Mouse (Mus musculus) embryonic facial prominence, embryonic 13.5 days (tissue): Measurements from ENCODE around the gene Chrdl1. TPM values are rescaled to one million over a fixed set of nuclear protein-coding genes. Genes with fewer than 3 reads are reported as not detected.

Source experiments
- ATAC-seq: fragments of 200-750 bp; cut with Nextera tagmentation; 2 replicates; pipeline ENCODE4 v1.8.0; 2017; ENCODE audit warnings: low read depth; ENCODE audit not compliant: insufficient number of reproducible peaks, insufficient read depth, low FRiP score, low TSS enrichment
- H3K27ac ChIP-seq: fragments of 300-500 bp; sonication (generic); 2 replicates; pipeline ENCODE4 v1.5.1; 2015; ENCODE audit warnings: moderate library complexity, mild to moderate bottlenecking, inconsistent platforms
- H3K27me3 ChIP-seq: fragments of 300-500 bp; sonication (generic); 2 replicates; pipeline ENCODE4 v1.6.1; 2015; ENCODE audit warnings: mild to moderate bottlenecking, inconsistent platforms
- H3K36me3 ChIP-seq: fragments of 300-500 bp; sonication (generic); 2 replicates; pipeline ENCODE4 v1.6.1; 2015; ENCODE audit warnings: mild to moderate bottlenecking, inconsistent platforms
- H3K4me1 ChIP-seq: fragments of 300-500 bp; sonication (generic); 2 replicates; pipeline ENCODE4 v1.6.1; 2015; ENCODE audit warnings: inconsistent platforms
- H3K4me2 ChIP-seq: fragments of 300-500 bp; sonication (generic); 2 replicates; pipeline ENCODE4 v1.6.1; 2015; ENCODE audit warnings: moderate library complexity, mild to moderate bottlenecking, inconsistent platforms
- H3K4me3 ChIP-seq: fragments of 300-500 bp; sonication (generic); 2 replicates; pipeline ENCODE4 v1.5.1; 2015; ENCODE audit warnings: mild to moderate bottlenecking, inconsistent platforms
- H3K9ac ChIP-seq: fragments of 300-500 bp; sonication (generic); 2 replicates; pipeline ENCODE4 v1.6.1; 2015; ENCODE audit warnings: mild to moderate bottlenecking, inconsistent platforms
- H3K9me3 ChIP-seq: fragments of 300-500 bp; sonication (generic); 2 replicates; pipeline ENCODE4 v1.6.1; 2016; ENCODE audit warnings: inconsistent platforms
- WGBS: fragments of 180-500 bp; shearing (Covaris S2); methylation state at CpG from one replicate; pipeline ENCODE4 v1.1.7; 2015; ENCODE audit warnings: mixed read lengths; 5-methylcytosine and 5-hydroxymethylcytosine counted together
- polyA plus RNA-seq: library from polyadenylated mRNA; unstranded; fragments of >200 nt; fragmentation: Nextera tagmentation; extraction: Ambion mirVana; gene quantifications from 2 replicates; pipeline ENCODE4 v1.2.1, GENCODE M21; 2015

The Chrdl1 gene
- polyA plus RNA-seq, 1 experiment from 2014 or later, result 4.1 TPM

- 77% methylated on average over 3 of the region's 3 CpGs for WGBS
- H3K27me3 ChIP-seq, result peaks cover 12% of the 10 kb centered on the region
Measured at GRCm38 (mm10) chrX:143313166-143313565, 80.9 kb downstream of the Chrdl1 start.

GRCm38 (mm10) chrX:143294726-143295125, 99.3 kb downstream of the Chrdl1 start:
- 88% methylated on average over 2 of the region's 2 CpGs for WGBS
- ATAC-seq, result no peak
- Histone ChIP-seq H3K4me3 (no peak overlapping the region), H3K4me1 (no peaks in the 10 kb centered on the region), H3K4me2 (no peak overlapping the region), H3K36me3 (no peaks in the 10 kb centered on the region), H3K27ac (no peak overlapping the region), H3K9ac (no peak overlapping the region), H3K27me3 (peaks cover 48% of the 10 kb centered on the region), H3K9me3 (no peaks in the 10 kb centered on the region)

More at GRCm38 (mm10) chrX:143313166-143313565, 80.9 kb downstream of the Chrdl1 start:
- H3K4me3 ChIP-seq, result no peak overlapping the region
- no peaks in the 10 kb centered on the region for H3K4me1 ChIP-seq
- H3K4me2 ChIP-seq, result no peak overlapping the region
- no peak for ATAC-seq
- H3K9me3 ChIP-seq, result no peaks in the 10 kb centered on the region
- H3K36me3 ChIP-seq, result no peaks in the 10 kb centered on the region
- H3K9ac ChIP-seq, result no peak overlapping the region
- no peak overlapping the region for H3K27ac ChIP-seq

- H3K4me2 ChIP-seq, result no peak overlapping the region
- H3K27ac ChIP-seq, result no peak overlapping the region
- H3K9me3 ChIP-seq, result no peaks in the 10 kb centered on the region
- ATAC-seq, result no peak
- no peaks in the 10 kb centered on the region for H3K4me1 ChIP-seq
- H3K4me3 ChIP-seq, result no peak overlapping the region
- WGBS, result 46% methylated on average over 5 of the region's 5 CpGs
- peaks cover 5% of the 10 kb centered on the region; the same call in 1 of the 2 replicates for H3K27me3 ChIP-seq
- H3K9ac ChIP-seq, result no peak overlapping the region
- H3K36me3 ChIP-seq, result no peaks in the 10 kb centered on the region
Measured at GRCm38 (mm10) chrX:143275202-143275601, 118.9 kb downstream of the Chrdl1 start.

- H3K4me2 ChIP-seq, result no peak overlapping the region
- H3K4me3 ChIP-seq, result no peak overlapping the region
- no peaks in the 10 kb centered on the region for H3K9me3 ChIP-seq
- no peak overlapping the region for H3K27ac ChIP-seq
- no peaks in the 10 kb centered on the region for H3K27me3 ChIP-seq
- ATAC-seq, result no peak
- no peaks in the 10 kb centered on the region for H3K36me3 ChIP-seq
- H3K9ac ChIP-seq, result no peak overlapping the region
- H3K4me1 ChIP-seq, result no peaks in the 10 kb centered on the region
Measured at GRCm38 (mm10) chrX:143250709-143251108, 143.4 kb downstream of the Chrdl1 start.

Other genes starting within 250 kb of the Chrdl1 start
- gene Pak3, start 124.3 kb upstream of the Chrdl1 start, polyA plus RNA-seq, result 17.9 and 18.4 TPM in 2 replicates